Mouse (Mus musculus): Measurements from ENCODE around the gene Psme4.

Gene Psme4

GRCm38 (mm10) chr11:30786230-30786983, 14.9 kb downstream of the Psme4 start:
- DNase-seq: no peak

GRCm38 (mm10) chr11:30792680-30793079, 21.2 kb downstream of the Psme4 start:
- DNase-seq: peak; percentile 33

DNA sequence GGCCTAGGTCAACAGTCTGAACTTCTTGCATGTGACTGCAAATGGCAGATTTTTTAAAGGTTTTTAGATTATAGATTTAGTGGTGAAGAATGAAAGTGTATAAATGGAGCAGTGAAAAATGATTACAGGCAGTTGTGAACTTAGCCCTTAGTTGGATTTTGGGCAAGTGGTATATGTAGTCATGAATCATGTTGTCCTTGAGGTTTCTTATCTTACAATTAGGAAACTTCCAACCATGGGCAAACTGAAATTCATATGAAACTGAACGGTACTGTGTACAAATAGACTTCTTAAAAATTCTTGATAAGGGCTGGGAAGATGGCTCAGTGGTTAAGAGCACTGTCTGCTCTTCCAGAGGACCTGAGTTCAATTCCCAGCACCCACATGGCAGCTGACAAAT, 22.2 kb downstream of the Psme4 start:
- DNase-seq: no peak

GRCm38 (mm10) chr11:30797236-30797635, 25.7 kb downstream of the Psme4 start:
- DNase-seq: no peak

GRCm38 (mm10) chr11:30799496-30799895, 28.0 kb downstream of the Psme4 start:
- DNase-seq: peak; percentile 59

GRCm38 (mm10) chr11:30800091-30800490, 28.6 kb downstream of the Psme4 start:
- no peak for DNase-seq

DNA sequence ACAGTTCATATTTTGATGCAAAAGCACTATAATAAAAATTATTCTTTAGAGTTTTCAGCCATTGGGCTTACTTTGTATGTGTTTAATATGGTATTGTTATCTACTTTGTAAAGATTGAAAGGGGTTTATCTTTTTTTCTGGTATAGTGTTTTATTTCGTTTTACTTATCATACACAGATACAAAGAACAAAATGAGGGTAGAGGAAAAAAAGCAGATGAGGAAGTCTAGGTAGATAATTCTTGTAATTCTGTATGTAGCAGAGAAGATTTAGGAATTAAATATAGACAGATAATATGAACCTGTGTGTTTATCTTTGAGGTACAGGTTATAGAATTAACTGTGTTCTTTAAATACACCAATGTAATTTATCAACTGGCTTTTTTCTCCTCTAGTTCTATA, 30.9 kb downstream of the Psme4 start:
- DNase-seq: no peak

DNA sequence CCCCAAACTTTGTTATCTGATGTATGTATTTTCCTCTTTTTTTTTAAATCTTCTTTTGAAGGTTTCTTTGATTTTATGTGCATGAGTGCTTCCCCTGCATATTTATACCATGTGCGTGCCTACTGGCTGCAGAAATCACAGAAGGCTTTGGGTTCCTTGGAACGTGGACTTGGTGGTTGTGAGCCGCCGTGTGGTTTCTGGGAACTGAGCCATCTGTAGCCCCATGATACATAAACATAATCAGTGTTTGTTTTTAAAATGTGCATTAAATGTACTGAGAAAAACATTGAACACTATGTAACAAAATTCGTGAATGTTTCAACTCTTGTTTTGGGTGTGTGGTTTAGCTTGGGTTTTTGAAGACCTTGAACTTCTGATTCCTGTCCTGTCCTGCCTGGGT, 49.6 kb downstream of the Psme4 start:
- no peak for DNase-seq

DNA sequence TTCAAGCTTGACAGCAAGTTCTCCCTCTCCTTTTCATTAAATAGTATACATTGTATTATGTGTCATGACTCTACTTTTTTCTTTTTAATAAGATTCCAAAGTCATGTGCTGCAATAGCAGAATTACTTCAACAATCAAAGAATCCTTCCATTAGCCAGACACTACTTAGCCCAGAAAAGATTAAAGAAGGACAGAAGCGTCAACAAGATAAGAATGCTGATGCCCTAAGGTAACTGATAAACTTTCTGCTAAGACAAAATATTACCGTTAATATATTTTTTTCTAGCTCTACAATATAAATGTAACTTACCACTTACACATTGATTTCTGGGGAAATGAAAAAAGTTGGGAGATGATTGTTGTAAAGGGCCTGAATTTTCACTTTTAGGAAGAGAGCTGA, 67.3 kb downstream of the Psme4 start:
- no peak for DNase-seq

GRCm38 (mm10) chr11:30844355-30844754, 72.8 kb downstream of the Psme4 start:
- no peak for DNase-seq

- no peak for DNase-seq
Measured at GRCm38 (mm10) chr11:30872425-30872824, 100.9 kb downstream of the Psme4 start.

DNA sequence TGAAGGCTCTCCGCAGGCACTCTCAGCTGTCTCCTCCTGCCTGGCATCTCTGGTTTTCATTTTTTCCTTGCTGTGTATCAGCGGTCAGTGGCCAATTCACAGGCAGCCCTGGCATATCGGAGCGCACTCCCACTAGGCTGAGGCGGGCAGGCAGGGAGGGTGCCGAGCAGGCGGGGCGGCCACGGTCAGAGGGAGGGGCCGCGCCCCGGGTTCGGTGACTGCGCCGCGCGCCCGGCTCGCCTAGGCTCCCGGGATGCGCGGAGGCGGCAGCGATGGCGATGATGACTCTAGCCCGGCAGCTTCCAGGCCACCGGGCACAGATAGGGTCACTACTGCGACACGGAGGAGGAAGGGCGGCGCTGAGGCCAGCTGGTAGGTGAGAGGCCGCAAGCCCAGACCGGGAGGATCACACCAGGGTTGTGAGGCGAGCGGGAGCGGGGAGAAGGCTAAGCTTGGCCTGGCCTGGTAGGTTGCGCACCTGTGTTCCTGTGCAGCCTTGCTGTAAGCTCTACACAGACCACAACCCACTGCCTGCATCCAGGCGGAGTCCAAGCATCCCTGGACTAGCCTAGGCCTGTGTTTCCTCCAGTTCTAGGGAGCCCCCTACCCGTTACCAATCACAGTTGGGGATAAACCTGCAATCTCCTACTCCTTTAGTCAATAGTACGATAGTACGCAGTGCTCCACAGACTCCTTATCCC, 113.8 kb downstream of the Psme4 start, which contains the start of the genes Gpr75 and Asb3:
Gpr75 (plus strand) TSS at position 188 of the 701 bp plus-strand sequence.
Asb3 (plus strand) TSS at position 246 of the 701 bp plus-strand sequence.
- peak; percentile 42 for DNase-seq

GRCm38 (mm10) chr11:30888153-30888552, 116.6 kb downstream of the Psme4 start:
- DNase-seq: no peak

- DNase-seq: no peak
Measured at GRCm38 (mm10) chr11:30896201-30896600, 124.7 kb downstream of the Psme4 start.

DNA sequence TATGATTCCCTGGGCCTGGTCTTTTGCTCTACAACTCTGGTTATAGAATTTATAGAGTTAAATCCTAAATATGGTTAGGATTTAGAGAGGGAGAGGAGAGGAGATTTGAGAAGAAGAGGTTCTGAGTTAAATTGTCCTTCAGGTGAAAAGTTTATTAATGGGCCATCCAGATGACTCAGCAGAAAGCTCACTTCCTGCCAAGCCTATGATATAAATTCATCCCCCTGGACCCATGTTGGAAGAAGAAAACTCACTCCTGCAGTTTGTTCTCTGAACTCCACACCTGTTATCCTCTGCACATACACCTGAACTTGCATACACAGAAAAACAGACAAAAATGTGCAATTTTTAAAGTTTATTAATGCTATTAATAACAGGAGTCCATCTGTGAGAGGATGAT, 127.8 kb downstream of the Psme4 start:
- no peak for DNase-seq

DNA sequence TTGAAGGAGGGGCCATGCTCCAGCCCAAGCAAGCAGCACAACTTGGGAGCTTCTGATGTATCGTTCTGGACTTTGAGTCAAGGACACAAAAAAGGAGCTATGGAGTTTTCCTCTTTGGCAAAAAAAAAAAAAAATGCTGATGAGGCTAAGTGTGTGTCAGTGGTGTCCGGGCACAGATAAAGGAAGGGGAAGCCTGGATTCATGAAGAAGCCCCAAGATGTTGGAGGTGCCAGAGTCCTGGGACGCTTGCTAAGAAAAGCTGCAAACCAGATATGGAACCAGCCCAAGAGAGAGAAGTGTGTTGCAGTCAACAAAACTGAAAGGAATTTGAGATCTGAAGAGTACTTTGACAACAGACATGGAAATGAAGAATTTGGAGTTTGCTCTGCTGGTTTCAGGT, 140.8 kb downstream of the Psme4 start:
- DNase-seq: no peak

- no peak for DNase-seq
Measured at GRCm38 (mm10) chr11:30920641-30921040, 149.1 kb downstream of the Psme4 start.

- no peak for DNase-seq
Measured at GRCm38 (mm10) chr11:30923283-30923682, 151.8 kb downstream of the Psme4 start.

- no peak for DNase-seq
Measured at GRCm38 (mm10) chr11:30928079-30928478, 156.6 kb downstream of the Psme4 start.

DNA sequence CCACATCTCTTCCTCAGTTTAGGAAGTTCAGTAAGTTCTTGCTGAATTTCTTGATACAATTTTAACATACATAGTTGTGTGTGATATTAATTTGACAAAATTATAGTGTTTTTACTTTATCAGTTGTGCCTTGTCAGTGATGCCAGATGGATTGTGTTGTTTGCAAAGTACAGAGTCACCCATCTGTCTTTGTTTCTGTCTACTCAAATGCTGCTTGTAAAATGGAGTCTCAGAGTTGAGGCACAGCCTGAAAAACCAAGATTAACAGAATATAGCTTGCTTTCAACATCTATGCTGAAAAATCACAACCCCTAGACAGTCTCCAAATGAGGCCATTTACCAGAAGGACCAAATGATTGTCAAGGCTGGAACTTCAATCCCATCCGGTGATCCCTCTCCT, 157.0 kb downstream of the Psme4 start:
- DNase-seq: no peak
